Mouse (Mus musculus) CH12.LX (cell line): ENCODE data around the gene Slc24a3. TPM values are rescaled to one million over a fixed set of nuclear protein-coding genes. Genes with fewer than 3 reads are reported as not detected.

Source experiments
- DNase-seq: peaks from one replicate; pipeline ENCODE4 v3.0.0-alpha.2; 2013; ENCODE audit errors: extremely low read depth
- H3K27ac ChIP-seq: 2 replicates; pipeline ENCODE4 v1.5.1; 2012; ENCODE audit warnings: low read depth, mild to moderate bottlenecking, control low read depth, moderate library complexity; ENCODE audit not compliant: insufficient read depth
- H3K27me3 ChIP-seq: replicated peaks from 2 replicates; pipeline ENCODE3; 2012; ENCODE audit warnings: inconsistent platforms
- H3K36me3 ChIP-seq, 2 experiments: replicated peaks in 1 of 2; 2 replicates each; pipeline versions ENCODE3 to v1.6.1; 2012; ENCODE audit warnings: inconsistent platforms in 1 of 2, low read length in 1 of 2, mild to moderate bottlenecking in 1 of 2, mixed read lengths in 1 of 2, moderate library complexity in 1 of 2; ENCODE audit not compliant: control insufficient read depth in 1 of 2, insufficient read depth in 1 of 2
- H3K4me1 ChIP-seq, 2 experiments: 2 replicates each; pipeline ENCODE4 v1.6.1; 2012; ENCODE audit warnings: inconsistent platforms in 1 of 2, moderate library complexity in 1 of 2; ENCODE audit not compliant: insufficient read depth in 2 of 2, control insufficient read depth in 1 of 2
- H3K4me2 ChIP-seq: 2 replicates; pipeline ENCODE4 v1.6.1; 2012; ENCODE audit warnings: low read depth, mild to moderate bottlenecking, control low read depth; ENCODE audit not compliant: poor library complexity, insufficient read depth, severe bottlenecking
- H3K4me3 ChIP-seq, 3 experiments: fragments of 150-350 bp in 1 of 3; sonication (generic) in 1 of 3; replicated peaks in 1 of 3; 2 replicates each; pipeline versions ENCODE3 to v1.5.1; 2011 to 2012; ENCODE audit warnings: low read depth in 2 of 3, low read length in 2 of 3, mild to moderate bottlenecking in 2 of 3, moderate library complexity in 2 of 3, control low read depth in 1 of 3, improper control_type of control experiment in 1 of 3, inconsistent platforms in 1 of 3, mixed read lengths in 1 of 3; ENCODE audit not compliant: poor library complexity in 1 of 3
- H3K79me2 ChIP-seq: replicated peaks from 2 replicates; pipeline ENCODE4 v1.6.1; 2012; ENCODE audit warnings: mild to moderate bottlenecking, moderate library complexity; ENCODE audit not compliant: control insufficient read depth, poor library complexity, insufficient read depth, severe bottlenecking; ENCODE audit errors: extremely low read depth
- H3K9ac ChIP-seq: 2 replicates; pipeline ENCODE4 v1.6.1; 2012; ENCODE audit warnings: low read depth, mild to moderate bottlenecking, control low read depth, moderate library complexity; ENCODE audit not compliant: insufficient read depth
- H3K9me3 ChIP-seq: replicated peaks from 2 replicates; pipeline ENCODE3; 2012; ENCODE audit warnings: low read length, inconsistent platforms, mixed read lengths
- BHLHE40 ChIP-seq: IDR thresholded peaks from 2 replicates; pipeline ENCODE4 v1.6.1; 2011; ENCODE audit warnings: mild to moderate bottlenecking, low read depth, low read length, improper control_type of control experiment
- CHD1 ChIP-seq: IDR thresholded peaks from 2 replicates; pipeline ENCODE4 v1.6.1; 2012; ENCODE audit warnings: low read depth, low read length, improper control_type of control experiment, inconsistent platforms
- CHD2 ChIP-seq: IDR thresholded peaks from 2 replicates; pipeline ENCODE4 v1.6.1; 2011; ENCODE audit warnings: low read length, improper control_type of control experiment
- CTCF ChIP-seq, 2 experiments: IDR thresholded peaks in 1 of 2; conservative IDR thresholded peaks in 1 of 2; 2 replicates each; pipeline ENCODE4 v1.5.1; 2011 to 2012; ENCODE audit warnings: low read depth in 2 of 2, low read length in 2 of 2, improper control_type of control experiment in 1 of 2, inconsistent platforms in 1 of 2, mild to moderate bottlenecking in 1 of 2, moderate library complexity in 1 of 2
- E2F4 ChIP-seq: IDR thresholded peaks from 2 replicates; pipeline ENCODE4 v1.6.1; 2011; ENCODE audit warnings: low read depth, low read length, improper control_type of control experiment; ENCODE audit not compliant: insufficient replicate concordance
- ELF1 ChIP-seq: IDR thresholded peaks from 2 replicates; pipeline ENCODE4 v1.6.1; 2014; ENCODE audit warnings: low read depth, mild to moderate bottlenecking, inconsistent platforms, low read length, improper control_type of control experiment
- ETS1 ChIP-seq: conservative IDR thresholded peaks from 2 replicates; pipeline ENCODE4 v1.6.1; 2012; ENCODE audit warnings: low read depth, mild to moderate bottlenecking, inconsistent platforms, low read length, improper control_type of control experiment, moderate library complexity
- JUN ChIP-seq: IDR thresholded peaks from 2 replicates; pipeline ENCODE4 v1.6.1; 2011; ENCODE audit warnings: low read depth, mild to moderate bottlenecking, low read length, improper control_type of control experiment, moderate library complexity; ENCODE audit not compliant: insufficient read depth
- KAT2A ChIP-seq: IDR thresholded peaks from 2 replicates; pipeline ENCODE4 v1.6.1; 2012; ENCODE audit warnings: low read length, improper control_type of control experiment, inconsistent platforms; ENCODE audit not compliant: insufficient replicate concordance
- MAFK ChIP-seq: IDR thresholded peaks from 2 replicates; pipeline ENCODE4 v1.6.1; 2011; ENCODE audit warnings: low read length, improper control_type of control experiment; ENCODE audit not compliant: insufficient replicate concordance
- MYC ChIP-seq: IDR thresholded peaks from 2 replicates; pipeline ENCODE4 v1.6.1; 2011; ENCODE audit warnings: low read depth, mild to moderate bottlenecking, improper control_type of control experiment, low read length
- NELFE ChIP-seq: IDR thresholded peaks from 2 replicates; pipeline ENCODE4 v1.6.1; 2011; ENCODE audit warnings: low read depth, low read length, improper control_type of control experiment
- NRF1 ChIP-seq: IDR thresholded peaks from 2 replicates; pipeline ENCODE4 v1.6.1; 2014; ENCODE audit warnings: low read depth, mild to moderate bottlenecking, inconsistent platforms, low read length, improper control_type of control experiment, moderate library complexity
- POLR2A ChIP-seq: IDR thresholded peaks from 2 replicates; pipeline ENCODE4 v1.6.1; 2011; ENCODE audit warnings: low read depth, mild to moderate bottlenecking, improper control_type of control experiment, low read length
- RCOR1 ChIP-seq: conservative IDR thresholded peaks from 2 replicates; pipeline ENCODE4 v1.6.1; 2012; ENCODE audit warnings: low read depth, mild to moderate bottlenecking, inconsistent platforms, low read length, improper control_type of control experiment
- SIN3A ChIP-seq: IDR thresholded peaks from 2 replicates; pipeline ENCODE4 v1.6.1; 2012; ENCODE audit warnings: low read length, improper control_type of control experiment, inconsistent platforms
- TBP ChIP-seq: conservative IDR thresholded peaks from 2 replicates; pipeline ENCODE4 v1.6.1; 2011; ENCODE audit warnings: low read depth, low read length, improper control_type of control experiment
- TCF12 ChIP-seq: IDR thresholded peaks from 2 replicates; pipeline ENCODE4 v1.6.1; 2014; ENCODE audit warnings: low read depth, mild to moderate bottlenecking, inconsistent platforms, low read length, improper control_type of control experiment
- UBTF ChIP-seq: IDR thresholded peaks from 2 replicates; pipeline ENCODE4 v1.6.1; 2012; ENCODE audit warnings: low read depth, mild to moderate bottlenecking, inconsistent platforms, low read length, improper control_type of control experiment, moderate library complexity
- ZKSCAN1 ChIP-seq: IDR thresholded peaks from 2 replicates; pipeline ENCODE4 v1.6.1; 2012; ENCODE audit warnings: low read depth, inconsistent platforms, low read length, improper control_type of control experiment, borderline replicate concordance
- ZMIZ1 ChIP-seq: IDR thresholded peaks from 2 replicates; pipeline ENCODE4 v1.6.1; 2012; ENCODE audit warnings: low read depth, mild to moderate bottlenecking, inconsistent platforms, low read length, improper control_type of control experiment
- dilution Hi-C: fragments of 300-500 bp; cut with MboI; formaldehyde crosslinking; loops from 2 replicates; pipeline ENCODE4 v1.14.3; 2020; ENCODE audit warnings: low sequenced_read_pairs; ENCODE audit not compliant: extremely low pct_unique_long_range_greater_than_20kb, extremely low pct_ligation_motif_present
- in situ Hi-C: fragments of 300-500 bp; cut with MboI; formaldehyde crosslinking; loops from 3 replicates; pipeline ENCODE4 v1.14.3; 2019; ENCODE audit warnings: low sequenced_read_pairs, low pct_ligation_motif_present, low pct_unique_long_range_greater_than_20kb, mixed read lengths
- polyA plus RNA-seq: library from polyadenylated mRNA; unstranded; fragments of >175 nt; gene quantifications from 2 replicates; pipeline ENCODE4 v1.2.1, GENCODE M21; 2012; ENCODE audit warnings: low read depth; ENCODE audit not compliant: insufficient read length
- total RNA-seq, 2 experiments: library from RNA; depleted of rRNA; stranded (reverse); fragments of 300-350 nt in 1 of 2; fragments of >200 nt in 1 of 2; gene quantifications; 2 replicates each; pipeline ENCODE4 v1.2.3; 2012 to 2014

Gene Slc24a3
- total and polyA plus RNA-seq, 3 experiments, result not detected

GRCm38 (mm10) chr2:145165076-145165475 lies 2.5 kb upstream of the Slc24a3 start:
- H3K4me1 ChIP-seq, result peaks cover 0 to 13% of the 10 kb centered on the region in 2 experiments; a peak in 1 of 4 replicates
- no peak for TF ChIP-seq ZMIZ1
- TF ChIP-seq JUN, result no peak
- no peak for TF ChIP-seq E2F4
- TF ChIP-seq ELF1, result no peak
- no peak for TF ChIP-seq CTCF (conservative IDR thresholded peaks at IDR 0.05 in 1 of 2, IDR thresholded peaks at IDR 0.05 in 1 of 2; ENCODE audit: low read depth in 2 of 2, low read length in 2 of 2)
- no peak for TF ChIP-seq UBTF
- no peak for TF ChIP-seq KAT2A
- TF ChIP-seq SIN3A, result no peak
- TF ChIP-seq MYC, result no peak
- no peak for TF ChIP-seq ZKSCAN1
- no peak for TF ChIP-seq CHD1
- TF ChIP-seq TCF12, result no peak
- no peak for TF ChIP-seq BHLHE40
- no peak for TF ChIP-seq NELFE
- TF ChIP-seq RCOR1, result no peak
- TF ChIP-seq CHD2, result no peak
- H3K9me3 ChIP-seq, result peaks cover 4% of the 10 kb centered on the region
- H3K27me3 ChIP-seq, result no peaks in the 10 kb centered on the region
- H3K79me2 ChIP-seq, result no peaks in the 10 kb centered on the region
- H3K4me2 ChIP-seq, result peak overlapping the region; percentile 4; the same call in 1 of the 2 replicates
- no peak for DNase-seq
- dilution Hi-C loops, result no loop called here
- no peak overlapping the region for H3K4me3 ChIP-seq
- in situ Hi-C loops, result loop anchor here (10.0 to 25.0 kb wide), 2 partner anchors 350 to 422 kb away; no protein-coding TSS in a partner anchor
- no peaks in the 10 kb centered on the region for H3K36me3 ChIP-seq
- no peak overlapping the region for H3K9ac ChIP-seq
- H3K27ac ChIP-seq, result no peak overlapping the region

DNA sequence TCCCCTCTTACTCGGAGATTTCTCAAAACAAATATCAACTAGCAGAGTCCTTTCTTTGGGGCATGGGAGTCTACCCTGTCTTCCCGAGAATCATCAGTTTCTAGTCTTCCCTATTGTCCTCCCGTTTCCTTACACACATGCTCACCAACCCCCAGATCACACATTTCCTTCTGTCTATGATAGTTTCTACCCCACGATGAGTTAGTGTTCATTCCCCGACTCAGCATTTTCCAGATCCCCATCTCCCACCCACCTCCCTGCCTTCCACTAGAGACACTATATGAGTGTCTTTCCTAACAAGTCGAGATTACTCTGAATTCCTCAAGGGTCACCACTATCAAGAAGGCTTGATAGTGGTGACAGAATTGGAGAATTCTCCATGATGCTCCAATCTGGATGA lies 1.7 kb upstream of the Slc24a3 start:
- peaks cover 4% of the 10 kb centered on the region for H3K9me3 ChIP-seq
- H3K27me3 ChIP-seq, result no peaks in the 10 kb centered on the region
- DNase-seq, result no peak
- no peaks in the 10 kb centered on the region for H3K36me3 ChIP-seq
- no peak overlapping the region for H3K4me2 ChIP-seq
- H3K9ac ChIP-seq, result no peak overlapping the region
- peaks cover 0 to 14% of the 10 kb centered on the region in 2 experiments; a peak in 1 of 4 replicates for H3K4me1 ChIP-seq
- no peaks in the 10 kb centered on the region for H3K79me2 ChIP-seq
- no peak for TF ChIP-seq CHD2
- peak; percentile 51; the same call in 1 of the 2 replicates for TF ChIP-seq MAFK
- TF ChIP-seq NELFE, result no peak
- TF ChIP-seq POLR2A, result no peak
- no peak for TF ChIP-seq TBP
- no peak for TF ChIP-seq NRF1
- no peak for TF ChIP-seq ETS1
- TF ChIP-seq RCOR1, result no peak
- dilution Hi-C loops (no loop called here), in situ Hi-C loops (loop anchor here (10.0 to 25.0 kb wide), 2 partner anchors 349 to 421 kb away; no protein-coding TSS in a partner anchor)
- no peak overlapping the region for H3K27ac ChIP-seq
- no peak overlapping the region for H3K4me3 ChIP-seq
